Mouse (Mus musculus) thymus, adult 2 months (tissue): Measurements from ENCODE around the gene Zc3h7b.

ENCODE experiments used
- CTCF ChIP-seq: fragments of 200-500 bp; IDR thresholded peaks from 2 replicates; pipeline ENCODE4 v1.5.1; 2012; ENCODE audit warnings: mild to moderate bottlenecking, control low read depth, low read length, moderate library complexity, borderline replicate concordance; ENCODE audit not compliant: control insufficient read depth, poor library complexity, insufficient read depth; ENCODE audit errors: extremely low read depth
- POLR2A ChIP-seq: fragments of 200-500 bp; IDR thresholded peaks from 2 replicates; pipeline ENCODE4 v1.6.1; 2012; ENCODE audit warnings: mild to moderate bottlenecking, low read length, control low read depth, moderate library complexity; ENCODE audit not compliant: control insufficient read depth, poor library complexity, insufficient read depth; ENCODE audit errors: extremely low read depth

DNA sequence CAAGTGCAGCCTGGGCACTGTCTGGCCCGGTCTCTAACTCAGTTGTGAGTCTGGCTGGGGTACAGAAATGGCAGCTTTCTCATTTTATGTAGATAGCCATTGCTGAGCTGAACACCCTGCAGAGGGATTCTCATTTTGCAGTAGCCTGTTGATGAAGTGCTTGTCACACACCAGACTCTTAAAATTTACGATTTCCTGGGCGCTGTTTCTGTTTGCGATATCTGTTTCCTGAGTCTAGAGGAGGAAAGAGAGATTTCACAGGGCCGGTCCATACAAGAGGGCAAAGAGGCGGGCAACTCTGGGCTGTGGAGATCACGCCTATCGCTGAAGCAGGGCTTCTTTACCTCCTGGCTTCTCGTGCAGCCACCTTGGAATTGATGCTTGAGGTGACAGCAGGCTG is 20.8 kb downstream of the Zc3h7b start:
- TF ChIP-seq CTCF (no peak), POLR2A (no peak)
